Mouse (Mus musculus) bone marrow, adult 2 months (tissue): ENCODE data around the gene Tcte2.

Source experiments
- CTCF ChIP-seq: fragments of 200-500 bp; IDR thresholded peaks from 2 replicates; pipeline ENCODE4 v1.5.1; 2011; ENCODE audit warnings: low read length, control low read depth; ENCODE audit not compliant: control insufficient read depth, insufficient read depth
- POLR2A ChIP-seq: fragments of 200-500 bp; IDR thresholded peaks from 2 replicates; pipeline ENCODE4 v1.6.1; 2011; ENCODE audit warnings: low read depth, mild to moderate bottlenecking, control low read depth, low read length, borderline replicate concordance; ENCODE audit not compliant: control insufficient read depth

DNA sequence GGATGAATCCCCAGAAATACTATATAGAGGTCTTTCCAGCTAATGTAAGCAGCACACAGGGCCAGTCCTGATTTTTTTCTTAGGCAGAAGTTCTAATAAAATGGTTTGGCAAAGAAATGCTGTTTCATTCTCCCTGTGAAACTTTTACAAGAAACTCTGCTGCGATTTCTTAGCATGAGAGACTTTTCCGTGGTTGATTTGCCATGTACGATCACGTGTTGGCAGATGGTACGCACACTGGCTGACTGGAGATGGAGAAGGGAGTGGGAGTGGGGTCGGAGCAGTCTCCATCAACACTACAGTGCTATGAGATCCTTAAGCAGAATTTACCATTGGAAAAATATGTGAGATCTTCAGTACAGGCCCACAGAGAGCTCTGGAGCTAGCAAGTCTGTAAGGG, 17.4 kb downstream of the Tcte2 start:
- no peak for TF ChIP-seq POLR2A
- no peak for TF ChIP-seq CTCF
